Mouse (Mus musculus): ENCODE measurements around the gene Hmcn1. TPM values are rescaled to one million over a fixed set of nuclear protein-coding genes. Genes with fewer than 3 reads are reported as not detected.

Gene Hmcn1
- total and polyA plus RNA-seq, 3 experiments = not detected

GRCm38 (mm10) chr1:150827169-150827568 lies 166.1 kb downstream of the Hmcn1 start:
- no peaks in the 10 kb centered on the region for H3K9me3 ChIP-seq (replicated peaks; ENCODE audit: insufficient read depth, low read length)
- no peak overlapping the region for H3K4me3 ChIP-seq (ENCODE audit: control insufficient read depth in 1 of 2, insufficient read depth in 1 of 2, low read depth in 2 of 2, low read length in 2 of 2)
- H3K27me3 ChIP-seq (ENCODE audit: control insufficient read depth in 1 of 2, insufficient read depth in 2 of 2, low read length in 2 of 2) = peaks cover 0 to 2% of the 10 kb centered on the region in 2 experiments; a peak in 2 of 4 replicates
- no peak overlapping the region for H3K27ac ChIP-seq (ENCODE audit: control insufficient read depth, low read depth, low read length)
- no peaks in the 10 kb centered on the region for H3K79me2 ChIP-seq (ENCODE audit: control insufficient read depth, insufficient read depth, low read length, poor library complexity)
- no peak for TF ChIP-seq TBP (IDR thresholded peaks at IDR 0.05; ENCODE audit: low read depth, low read length)
- TF ChIP-seq TCF12 (IDR thresholded peaks at IDR 0.05; ENCODE audit: low read depth, low read length) = no peak
- no peak for TF ChIP-seq SMC3 (IDR thresholded peaks at IDR 0.05; ENCODE audit: low read depth, low read length)
- TF ChIP-seq MAX (IDR thresholded peaks at IDR 0.05; ENCODE audit: low read length) = no peak
- no peak for TF ChIP-seq USF2 (IDR thresholded peaks at IDR 0.05; ENCODE audit: borderline replicate concordance in 1 of 2, insufficient read depth in 1 of 2, low read depth in 1 of 2, low read length in 2 of 2)
- TF ChIP-seq HCFC1 (IDR thresholded peaks at IDR 0.05; ENCODE audit: low read depth, low read length) = no peak
- TF ChIP-seq ETS1 (IDR thresholded peaks at IDR 0.05; ENCODE audit: low read depth, low read length) = no peak
- no peak for TF ChIP-seq GABPA (IDR thresholded peaks at IDR 0.05; ENCODE audit: low read depth, low read length)
- no peak for TF ChIP-seq MYC (IDR thresholded peaks at IDR 0.05; ENCODE audit: low read depth, low read length)
- no peak for TF ChIP-seq MYB (IDR thresholded peaks at IDR 0.05; ENCODE audit: low read depth, low read length)
- TF ChIP-seq NELFE (IDR thresholded peaks at IDR 0.05; ENCODE audit: low read depth, low read length) = no peak
- no peak overlapping the region for H3K9ac ChIP-seq (ENCODE audit: control insufficient read depth, low read depth, low read length, poor library complexity, severe bottlenecking)
- H3K4me1 ChIP-seq (ENCODE audit: control insufficient read depth in 1 of 2, insufficient read depth in 2 of 2, low read length in 2 of 2) = no peaks in the 10 kb centered on the region
- DNase-seq (ENCODE audit: low read depth, low spot score) = no peak
- no peaks in the 10 kb centered on the region for H3K36me3 ChIP-seq (ENCODE audit: control insufficient read depth in 1 of 2, insufficient read depth in 2 of 2, low read length in 2 of 2)

GRCm38 (mm10) chr1:150824334-150825005 lies 168.8 kb downstream of the Hmcn1 start:
- H3K27me3 ChIP-seq (ENCODE audit: control insufficient read depth in 1 of 2, insufficient read depth in 2 of 2, low read length in 2 of 2) = peaks cover 0 to 2% of the 10 kb centered on the region in 2 experiments; a peak in 2 of 4 replicates
- H3K9ac ChIP-seq (ENCODE audit: control insufficient read depth, low read depth, low read length, poor library complexity, severe bottlenecking) = no peak overlapping the region
- no peaks in the 10 kb centered on the region for H3K4me1 ChIP-seq (ENCODE audit: control insufficient read depth in 1 of 2, insufficient read depth in 2 of 2, low read length in 2 of 2)
- DNase-seq (ENCODE audit: low read depth, low spot score) = no peak
- TF ChIP-seq POLR2AphosphoS5 (IDR thresholded peaks at IDR 0.05; ENCODE audit: borderline replicate concordance, low read depth, low read length) (no peak), CHD2 (IDR thresholded peaks at IDR 0.05; ENCODE audit: low read length) (no peak), ZMIZ1 (IDR thresholded peaks at IDR 0.05; ENCODE audit: low read depth, low read length) (no peak), CHD1 (IDR thresholded peaks at IDR 0.05; ENCODE audit: low read depth, low read length) (no peak), TBP (IDR thresholded peaks at IDR 0.05; ENCODE audit: low read depth, low read length) (no peak), POLR2A (IDR thresholded peaks at IDR 0.05; ENCODE audit: control insufficient read depth in 1 of 2, insufficient read depth in 1 of 2, low read depth in 1 of 2, low read length in 2 of 2, poor library complexity in 1 of 2) (no peak), TCF12 (IDR thresholded peaks at IDR 0.05; ENCODE audit: low read depth, low read length) (no peak), BHLHE40 (IDR thresholded peaks at IDR 0.05; ENCODE audit: borderline replicate concordance, low read depth, low read length) (no peak), ZNF384 (IDR thresholded peaks at IDR 0.05; ENCODE audit: low read depth, low read length) (no peak), RCOR1 (IDR thresholded peaks at IDR 0.05; ENCODE audit: low read depth, low read length) (no peak), ZC3H11A (IDR thresholded peaks at IDR 0.05; ENCODE audit: low read depth, low read length) (no peak), ETS1 (IDR thresholded peaks at IDR 0.05; ENCODE audit: low read depth, low read length) (no peak), RAD21 (IDR thresholded peaks at IDR 0.05; ENCODE audit: low read depth, low read length) (no peak), MXI1 (IDR thresholded peaks at IDR 0.05; ENCODE audit: low read depth, low read length) (no peak), JUND (IDR thresholded peaks at IDR 0.05; ENCODE audit: low read depth, low read length) (no peak), MAX (IDR thresholded peaks at IDR 0.05; ENCODE audit: low read length) (no peak), UBTF (IDR thresholded peaks at IDR 0.05; ENCODE audit: borderline replicate concordance, insufficient read depth, low read depth, low read length) (no peak), MYC (IDR thresholded peaks at IDR 0.05; ENCODE audit: low read depth, low read length) (no peak), GATA1 (IDR thresholded peaks at IDR 0.05; ENCODE audit: low read depth, low read length) (no peak)
- no peaks in the 10 kb centered on the region for H3K79me2 ChIP-seq (ENCODE audit: control insufficient read depth, insufficient read depth, low read length, poor library complexity)
- H3K27ac ChIP-seq (ENCODE audit: control insufficient read depth, low read depth, low read length) = no peak overlapping the region
- H3K9me3 ChIP-seq (replicated peaks; ENCODE audit: insufficient read depth, low read length) = no peaks in the 10 kb centered on the region
- no peak overlapping the region for H3K4me3 ChIP-seq (ENCODE audit: control insufficient read depth in 1 of 2, insufficient read depth in 1 of 2, low read depth in 2 of 2, low read length in 2 of 2)
- no peaks in the 10 kb centered on the region for H3K36me3 ChIP-seq (ENCODE audit: control insufficient read depth in 1 of 2, insufficient read depth in 2 of 2, low read length in 2 of 2)
